Mouse (Mus musculus): ENCODE measurements around the gene Mast4.

GRCm38 (mm10) chr13:102931951-102932350 lies 402.3 kb downstream of the Mast4 start:
- no peak for TF ChIP-seq POLR2A (IDR thresholded peaks at IDR 0.05; ENCODE audit: low read depth, low read length)
- TF ChIP-seq CTCF (IDR thresholded peaks at IDR 0.05; ENCODE audit: borderline replicate concordance, insufficient read depth, low read length): no peak
